Mouse (Mus musculus) ovary, postnatal 36 days (tissue): ENCODE measurements around the gene Atf7ip.
A peak's percentile ranks its signal among the peaks of the same experiment; 100 is the strongest.

Source experiments
- DNase-seq: peaks from one replicate; pipeline ENCODE4 v3.0.0; 2022; ENCODE audit warnings: low spot score, mixed read lengths

Atf7ip gene

DNA sequence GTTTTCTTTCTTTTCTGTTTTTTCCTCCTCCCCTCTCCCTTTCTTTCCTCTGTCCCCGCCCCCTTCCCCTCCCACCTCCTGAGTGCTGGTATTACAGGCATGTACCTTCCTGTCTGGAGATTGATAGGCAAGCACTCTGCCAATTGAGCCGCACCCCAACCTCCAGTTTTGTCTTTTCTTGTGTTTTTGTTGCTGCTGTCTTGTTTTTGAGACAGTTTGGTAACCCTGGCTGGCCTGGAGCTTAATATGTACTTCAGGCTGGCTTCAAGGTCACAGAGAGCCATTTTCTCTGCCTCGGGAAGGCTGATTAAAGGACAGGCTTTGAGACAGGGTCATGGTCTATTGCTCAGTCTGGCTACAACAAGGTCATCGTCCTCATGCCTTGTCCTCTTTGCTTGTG is 18.8 kb downstream of the Atf7ip start:
- peak; percentile 17 for DNase-seq

DNA sequence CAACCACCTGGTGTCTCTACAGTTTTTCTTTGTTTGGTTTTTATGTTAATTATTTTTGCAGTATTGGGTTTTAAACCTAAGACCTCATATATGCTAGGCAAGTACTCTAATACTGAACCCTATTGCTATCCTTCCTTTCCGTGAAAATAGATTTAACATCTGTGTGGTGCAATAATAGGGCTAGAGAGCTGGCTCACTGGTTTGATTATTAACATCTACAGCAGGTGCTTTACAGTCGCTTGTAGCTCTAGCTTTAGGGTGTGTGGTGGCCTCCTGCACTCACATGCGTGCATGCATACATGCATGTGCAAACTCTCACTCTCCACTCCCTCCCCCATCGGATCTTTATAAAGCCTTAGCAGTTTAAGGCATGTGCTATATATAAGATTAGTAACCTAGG is 19.6 kb downstream of the Atf7ip start:
- DNase-seq: no peak

DNA sequence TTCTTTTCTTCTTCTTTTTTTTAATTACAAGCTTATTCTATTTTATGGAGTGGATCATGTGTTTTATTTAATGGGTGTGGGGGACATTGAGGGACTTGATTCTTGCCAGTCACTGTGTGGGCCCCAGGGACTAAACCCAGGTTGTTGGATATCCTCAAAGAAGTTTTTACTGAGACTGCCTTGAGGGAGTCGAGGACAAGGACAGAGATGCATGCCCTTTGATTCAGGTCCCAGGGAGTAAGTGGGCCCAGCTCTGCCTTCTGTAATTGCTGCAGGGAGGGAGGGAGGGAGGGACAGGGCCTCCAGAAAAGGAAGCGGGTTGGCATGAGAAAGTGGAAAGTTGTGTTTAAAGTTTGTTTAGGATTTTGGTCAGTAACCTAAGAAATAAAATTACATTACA is 23.2 kb downstream of the Atf7ip start:
- DNase-seq: no peak

DNA sequence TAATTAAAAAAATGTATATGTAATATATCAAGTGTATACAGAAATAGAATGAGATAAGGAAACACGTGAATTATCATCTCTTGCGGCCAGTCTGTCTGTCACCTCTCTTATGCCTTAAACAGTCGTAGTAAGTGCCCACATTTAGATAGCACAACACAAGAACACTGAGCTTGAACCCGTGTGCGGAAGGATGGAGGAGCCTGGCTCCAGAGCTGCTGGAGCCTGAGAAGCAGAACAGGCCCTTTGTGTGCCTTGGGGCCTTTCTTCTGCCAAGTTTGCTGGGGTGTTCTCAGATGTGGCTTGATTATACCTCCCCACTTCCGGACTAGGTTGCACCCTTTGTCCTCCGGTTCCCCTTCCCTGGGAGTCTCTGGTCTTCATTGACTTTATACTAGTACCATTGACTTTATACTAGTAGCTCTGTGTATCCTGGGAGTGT is 25.8 kb downstream of the Atf7ip start:
- peak; percentile 25 for DNase-seq

DNA sequence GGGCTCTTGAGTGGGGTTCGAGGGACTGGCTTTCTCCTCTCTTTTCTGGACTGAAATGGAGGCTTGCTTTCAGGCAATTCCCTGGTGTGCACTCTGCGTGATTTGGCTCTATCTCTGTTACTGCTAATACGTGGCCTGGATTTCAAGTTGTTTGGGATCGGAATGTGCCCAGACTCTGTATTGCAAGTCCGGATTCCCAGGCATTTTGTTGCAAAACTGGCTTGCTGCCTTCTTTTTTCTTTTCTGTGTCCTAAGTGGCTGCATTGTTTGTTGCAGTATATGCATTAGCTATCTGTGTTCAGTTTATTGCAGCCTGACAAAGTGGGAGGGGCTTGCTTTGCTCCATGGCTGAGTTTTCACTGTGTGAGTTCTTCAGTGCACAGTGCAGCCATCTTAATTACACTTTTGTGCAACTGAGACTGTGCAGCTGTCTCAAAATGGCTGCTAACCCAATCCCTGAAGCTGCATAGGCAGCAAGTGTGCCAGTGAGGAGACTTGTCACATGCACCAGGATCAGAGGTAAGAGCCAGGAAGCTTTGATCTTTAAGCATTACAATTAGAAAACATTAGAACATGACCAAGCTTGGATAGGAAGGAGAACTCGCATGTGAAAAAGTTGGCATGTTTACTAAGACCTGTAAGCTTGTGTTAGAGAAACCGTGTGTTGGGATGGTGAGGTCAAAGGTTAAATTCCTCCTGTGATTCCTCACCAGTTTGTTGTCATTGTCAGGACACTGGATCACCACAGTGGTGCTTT is 26.7 kb downstream of the Atf7ip start:
- peak; percentile 57 for DNase-seq

DNA sequence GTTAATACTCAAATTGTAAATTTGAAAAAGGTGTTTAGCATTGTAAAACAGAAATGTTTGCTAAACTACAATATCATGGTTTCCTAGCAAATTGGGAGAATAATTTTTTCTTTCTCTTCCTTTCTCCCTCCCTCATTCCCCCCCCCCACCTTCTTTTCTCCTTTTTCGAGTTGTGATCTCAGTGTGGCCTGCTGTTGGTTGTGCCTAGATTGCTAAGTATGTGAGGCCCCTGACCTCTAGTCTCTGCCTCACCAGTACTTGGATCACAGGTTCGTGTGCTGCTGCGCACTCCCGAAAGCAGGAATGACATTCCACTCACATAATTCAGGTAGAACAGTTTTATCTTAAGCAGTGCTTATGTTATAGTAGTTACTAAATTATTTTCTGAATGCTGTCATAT is 27.8 kb downstream of the Atf7ip start:
- no peak for DNase-seq

DNA sequence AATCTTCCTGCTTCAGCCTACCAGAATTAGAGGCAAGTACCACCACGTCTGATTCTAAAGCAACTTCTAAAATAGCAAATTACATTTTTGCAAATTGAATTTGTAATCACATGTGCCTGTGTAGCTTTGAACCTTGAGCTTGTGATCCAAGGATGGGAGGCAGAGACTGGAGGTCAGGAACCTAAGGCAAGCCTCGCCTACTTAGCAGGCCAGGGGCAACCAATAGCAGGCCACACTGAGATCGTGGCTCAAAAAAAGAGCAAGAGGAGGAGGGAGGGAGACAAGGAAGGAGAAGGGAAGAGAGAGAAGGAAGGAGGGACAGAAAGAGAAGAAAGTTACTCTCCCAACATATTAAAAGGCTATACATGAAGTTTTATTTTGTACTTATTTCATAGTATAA is 28.5 kb downstream of the Atf7ip start:
- DNase-seq: no peak

DNA sequence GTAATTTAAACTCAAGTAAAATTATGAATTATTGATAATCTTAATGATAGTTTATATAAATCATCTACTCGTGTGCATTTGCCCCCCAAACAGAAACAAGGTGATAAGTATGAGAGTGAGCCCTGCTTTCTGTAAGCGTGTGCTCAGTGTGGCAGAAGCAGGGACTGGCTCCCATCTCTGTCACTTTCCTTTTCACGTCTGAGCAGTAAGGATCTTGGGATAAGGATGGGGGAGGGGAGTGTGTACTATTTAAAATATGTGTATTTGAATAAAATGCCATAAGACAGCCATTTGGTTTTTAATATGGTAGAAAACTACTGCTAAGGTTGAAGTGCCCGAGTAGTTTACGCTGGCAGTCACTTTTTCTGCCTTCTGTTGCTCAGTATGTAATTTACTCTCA is 29.2 kb downstream of the Atf7ip start:
- DNase-seq: no peak

DNA sequence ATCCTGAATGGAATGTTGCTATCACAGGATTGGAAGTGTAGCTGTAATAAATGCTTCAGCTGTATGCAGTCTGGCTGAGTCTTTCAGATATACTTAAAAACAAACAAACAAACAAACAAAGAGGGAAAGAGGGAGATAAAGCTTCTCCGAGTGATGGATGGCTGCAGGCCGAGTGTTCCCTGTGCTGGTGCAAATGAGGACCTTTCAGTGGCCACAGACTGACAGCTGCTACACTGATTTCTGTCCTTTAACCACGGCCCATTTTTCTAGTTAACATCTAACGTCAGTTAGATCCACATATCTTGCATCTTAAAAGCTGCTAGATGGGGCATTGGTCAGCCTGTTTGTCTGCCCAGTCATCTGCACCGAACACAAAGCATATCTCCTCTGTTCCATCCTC is 30.2 kb downstream of the Atf7ip start:
- no peak for DNase-seq

DNA sequence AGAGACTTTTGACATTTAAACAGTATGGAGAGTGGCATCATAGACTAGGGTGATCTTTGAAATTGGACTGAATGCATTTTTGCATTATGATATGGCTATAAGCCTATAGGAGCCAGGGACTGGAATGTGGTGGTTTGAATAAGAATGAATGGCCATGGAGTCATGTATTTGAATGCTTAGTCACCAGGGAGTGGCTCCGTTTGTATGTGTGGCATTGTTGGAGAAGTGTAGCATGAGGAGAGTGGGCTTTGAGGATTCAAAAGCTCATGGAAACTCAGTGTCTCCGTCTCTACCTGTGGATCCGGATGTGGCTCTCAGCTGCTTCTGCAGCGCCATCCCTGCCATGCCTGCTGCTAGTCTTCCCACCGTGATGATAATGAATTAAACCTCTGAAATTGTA is 35.4 kb downstream of the Atf7ip start:
- DNase-seq: no peak

DNA sequence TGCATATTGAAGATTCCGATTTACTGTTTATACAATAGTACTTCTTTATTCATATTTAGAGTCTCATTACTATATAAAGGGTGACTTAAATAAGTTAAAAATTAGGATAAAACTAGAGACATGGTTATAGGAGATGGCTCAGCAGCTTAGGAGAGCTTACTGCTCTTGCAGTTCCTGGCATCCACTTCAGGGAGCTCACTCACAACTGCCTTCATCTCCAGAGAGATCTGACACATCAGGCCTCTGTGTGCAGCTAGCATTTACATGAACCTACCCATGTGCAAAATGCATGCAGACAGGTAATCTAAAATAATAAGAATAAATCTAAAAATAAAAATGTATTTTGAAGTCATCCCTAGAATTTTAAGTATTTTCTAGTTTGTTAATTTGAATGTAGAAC is 36.1 kb downstream of the Atf7ip start:
- no peak for DNase-seq

DNA sequence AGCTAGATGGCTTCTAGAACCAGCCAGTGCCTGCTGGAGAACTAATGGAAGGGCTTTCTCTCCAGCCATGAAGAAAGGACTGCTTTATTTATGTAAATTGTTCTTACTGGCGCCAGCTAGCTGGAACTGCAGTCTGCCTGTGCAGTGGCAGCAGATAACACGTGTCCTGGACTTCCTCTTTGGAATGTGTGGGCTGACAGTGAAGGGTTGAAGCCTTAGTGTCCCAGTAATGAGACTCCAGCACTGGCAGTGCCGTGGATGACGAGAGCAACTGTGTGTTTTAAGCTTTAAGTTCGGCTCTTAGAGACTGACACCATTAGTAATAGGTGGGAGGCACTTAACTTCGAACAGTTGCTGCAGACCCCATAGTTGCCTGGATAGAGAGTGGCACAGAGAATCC is 37.2 kb downstream of the Atf7ip start:
- DNase-seq: peak; percentile 43

DNA sequence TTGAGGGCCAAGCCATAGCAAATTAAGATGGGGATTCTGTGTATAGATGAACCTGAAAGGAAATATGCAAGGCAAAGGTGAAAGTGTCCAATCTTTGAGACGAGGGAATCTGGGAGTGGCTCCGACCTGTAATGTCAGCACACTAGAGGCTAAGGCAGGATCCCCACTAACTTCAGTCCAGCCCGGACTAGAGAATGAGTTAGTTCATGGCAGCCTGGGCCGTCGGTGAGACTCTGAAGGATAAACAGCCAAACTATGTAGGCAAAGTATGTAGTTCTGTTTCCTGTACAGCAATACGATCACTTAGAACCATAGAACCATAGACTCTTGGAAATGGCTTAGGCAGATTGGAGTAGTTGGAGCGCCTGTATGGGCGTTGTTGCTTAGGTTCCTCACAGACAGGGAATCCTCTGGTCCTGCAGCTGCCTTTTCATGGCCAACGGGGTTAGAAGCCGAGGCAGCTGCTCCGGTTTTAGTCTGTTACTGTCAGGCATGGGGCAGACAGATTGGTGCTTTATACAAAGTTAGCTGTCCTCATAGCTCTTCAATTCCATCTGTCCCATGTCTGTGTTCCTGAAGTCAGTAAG is 39.4 kb downstream of the Atf7ip start:
- DNase-seq: no peak

DNA sequence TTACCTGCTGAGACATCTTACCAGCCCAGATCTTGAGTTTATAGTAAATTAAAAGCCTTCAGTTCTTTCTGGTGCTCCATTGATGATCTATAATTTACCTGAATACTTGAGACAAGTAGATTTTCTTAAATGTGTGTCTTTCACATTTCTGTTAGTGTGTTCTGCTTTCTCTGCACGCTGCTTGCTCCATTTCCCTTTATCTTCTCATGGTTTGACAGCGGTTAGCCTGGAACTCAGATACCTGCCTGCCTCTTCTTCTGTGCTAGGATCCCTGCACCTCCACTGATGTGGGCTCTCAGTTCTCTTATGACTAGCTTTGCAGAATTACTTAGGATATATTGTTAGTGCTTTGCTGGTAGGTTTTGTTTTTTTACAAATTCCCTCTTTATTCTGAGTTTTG is 40.3 kb downstream of the Atf7ip start:
- no peak for DNase-seq

DNA sequence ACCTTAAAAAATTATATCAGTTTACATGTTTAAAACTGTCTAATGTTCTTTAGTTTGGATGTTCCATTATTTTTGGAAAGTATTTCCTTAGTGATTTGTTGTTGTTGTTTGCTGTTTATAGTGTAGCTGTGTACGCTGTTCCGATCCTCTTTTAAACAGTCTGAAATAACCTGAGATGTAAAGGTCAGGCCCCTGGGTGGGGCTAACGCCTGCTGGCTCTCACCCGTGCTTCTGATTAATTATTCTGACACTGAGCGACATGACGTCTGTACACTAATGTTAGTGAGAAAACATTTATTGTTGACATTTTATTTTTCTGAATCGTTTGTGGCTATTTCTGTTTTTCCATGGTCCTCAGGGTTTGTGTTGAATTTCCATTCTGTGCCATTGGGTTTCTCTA is 41.0 kb downstream of the Atf7ip start:
- no peak for DNase-seq

DNA sequence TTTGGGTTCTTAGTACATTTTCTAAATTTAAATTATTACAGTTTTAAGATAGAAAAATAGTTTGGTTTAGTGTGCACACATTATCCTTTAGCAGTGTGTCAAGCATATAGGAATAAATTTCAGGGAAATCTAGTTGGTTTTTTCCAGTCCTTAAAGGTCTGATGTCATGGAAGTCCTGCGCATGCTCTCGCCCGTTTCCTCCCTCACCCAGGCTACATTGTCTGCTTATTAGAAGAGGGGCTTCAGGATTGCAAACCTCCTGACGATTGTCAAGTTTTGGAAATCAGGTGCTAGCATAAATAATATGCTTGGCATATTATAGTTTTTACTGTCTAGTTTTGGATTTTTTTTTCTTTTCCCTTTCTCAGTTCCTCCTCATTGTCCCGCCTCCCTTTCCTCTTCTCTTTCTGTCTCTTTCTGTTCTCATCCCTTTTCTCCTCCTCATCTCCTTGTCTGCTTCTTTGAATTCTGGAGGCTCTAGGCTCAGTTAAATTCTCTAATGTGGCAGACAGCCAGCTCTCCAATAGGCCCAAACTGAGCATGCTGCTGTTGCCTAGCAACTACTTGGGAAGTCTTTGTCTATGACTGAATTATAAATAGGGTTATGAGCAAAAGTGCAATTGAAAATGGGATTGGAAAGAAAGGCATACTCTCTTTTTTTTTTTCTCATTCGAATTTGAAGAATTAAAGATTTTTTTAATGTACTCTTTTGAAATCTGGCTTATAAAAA is 42.2 kb downstream of the Atf7ip start:
- no peak for DNase-seq

DNA sequence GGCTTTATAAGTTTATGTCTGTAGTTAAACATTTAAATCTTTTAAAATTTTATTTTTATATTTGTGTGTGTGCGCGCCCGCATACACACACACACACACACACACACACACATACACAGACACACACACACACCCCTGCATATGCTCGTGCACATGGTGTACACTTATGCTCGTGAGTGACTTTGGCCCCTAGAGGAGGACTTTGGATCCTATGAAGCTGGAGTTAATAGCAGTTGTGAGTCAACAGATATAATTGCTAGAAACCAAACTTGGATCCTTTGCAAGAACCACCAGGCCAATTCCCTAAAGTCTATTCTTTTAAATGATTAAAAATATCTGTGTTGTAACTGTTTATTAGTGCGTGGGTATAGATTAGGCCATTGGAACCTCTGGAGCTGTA is 42.8 kb downstream of the Atf7ip start:
- DNase-seq: no peak

DNA sequence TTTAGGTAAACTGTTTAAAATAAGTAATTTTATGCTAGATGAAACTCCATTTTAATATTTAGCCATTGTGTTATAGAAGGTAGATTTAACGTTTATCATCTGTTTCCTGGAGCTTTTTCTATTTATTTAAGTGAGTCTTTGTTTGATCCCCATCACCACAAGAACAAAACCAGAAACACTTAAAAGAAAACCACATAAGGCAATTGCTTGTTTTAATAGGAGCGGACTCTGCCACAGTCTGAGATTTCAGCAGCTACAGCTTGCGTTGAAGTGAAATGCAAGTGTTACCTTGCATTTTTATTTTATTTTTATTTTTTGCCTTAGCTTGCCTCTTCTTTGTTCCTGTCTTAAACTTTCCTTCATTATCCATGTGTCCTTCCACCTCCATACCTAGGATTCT is 43.6 kb downstream of the Atf7ip start:
- no peak for DNase-seq

DNA sequence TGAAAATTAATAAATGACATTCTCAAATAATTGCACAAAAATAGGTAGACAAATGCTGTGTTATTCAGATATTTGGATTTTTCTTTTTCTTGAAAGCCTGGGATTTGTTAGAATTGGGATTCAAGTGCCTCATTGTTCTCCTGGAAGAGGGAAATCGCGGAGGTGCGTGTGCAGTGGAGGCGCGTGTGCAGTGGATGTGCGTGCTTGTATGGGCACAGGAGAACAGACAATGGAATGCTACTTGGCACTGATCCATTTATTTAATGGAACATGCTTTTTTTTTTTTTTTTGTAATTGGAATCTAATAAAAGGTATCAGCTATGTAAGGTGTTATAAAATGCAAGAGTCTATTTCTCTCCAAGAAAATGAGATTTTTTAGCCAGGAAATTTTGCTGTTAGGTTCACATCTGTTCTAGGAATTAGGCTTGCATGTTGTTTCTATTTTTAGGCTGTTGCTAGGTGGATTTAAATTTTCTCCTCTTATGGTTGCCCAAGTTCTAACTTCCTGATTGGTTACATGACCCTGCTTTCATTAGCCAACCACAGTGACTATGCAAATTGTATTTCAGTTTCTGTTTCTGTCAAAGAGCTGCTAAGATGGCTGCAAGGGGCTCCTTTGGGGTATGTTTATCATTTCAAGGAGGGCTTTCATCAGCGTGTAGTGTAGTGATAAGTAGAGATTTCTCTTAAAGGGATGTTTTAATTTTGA is 44.8 kb downstream of the Atf7ip start:
- no peak for DNase-seq

DNA sequence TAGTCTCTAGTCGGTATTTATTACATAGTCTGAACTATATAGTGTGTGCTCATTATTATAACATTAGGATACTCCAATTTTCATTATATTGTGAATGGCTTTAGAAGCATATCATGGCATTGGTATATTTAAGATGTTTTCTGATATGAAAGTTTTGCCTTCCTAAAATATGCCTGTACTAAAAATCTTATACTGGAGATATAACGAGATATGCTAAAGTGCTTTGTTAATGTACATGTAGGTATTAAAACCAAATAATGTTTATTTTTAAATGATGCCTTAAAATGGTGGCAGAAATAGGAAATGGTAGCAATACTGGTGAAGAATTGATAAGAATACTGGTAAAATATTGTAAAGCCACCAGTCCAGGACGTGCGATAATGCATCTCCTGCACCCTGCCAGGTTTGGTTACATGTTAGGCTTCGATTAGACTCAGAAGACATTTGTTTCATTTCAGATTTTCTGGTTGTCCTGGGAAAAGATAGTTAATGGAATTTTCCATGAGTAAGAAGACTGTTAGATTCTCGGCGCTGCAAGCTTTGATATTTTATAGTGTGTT is 45.7 kb downstream of the Atf7ip start:
- DNase-seq: no peak

DNA sequence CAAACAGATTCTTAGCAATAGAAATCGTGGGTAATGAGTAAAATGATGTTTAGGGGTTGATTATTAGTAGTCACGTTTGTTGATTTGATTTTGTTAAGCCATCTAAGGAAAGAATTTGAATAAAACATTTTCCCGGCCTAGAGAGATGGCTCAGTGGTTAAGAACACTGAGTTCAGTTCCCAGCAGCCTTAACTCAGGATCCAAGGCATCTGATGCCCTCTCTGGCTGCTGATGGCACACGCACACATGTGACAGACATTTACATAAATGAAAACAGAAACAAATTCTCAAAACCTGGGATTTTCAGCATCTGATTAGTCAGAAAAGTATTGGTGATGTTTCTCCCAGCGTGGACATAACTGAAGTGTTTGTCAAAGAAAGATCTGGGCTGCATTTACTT is 47.2 kb downstream of the Atf7ip start:
- no peak for DNase-seq

DNA sequence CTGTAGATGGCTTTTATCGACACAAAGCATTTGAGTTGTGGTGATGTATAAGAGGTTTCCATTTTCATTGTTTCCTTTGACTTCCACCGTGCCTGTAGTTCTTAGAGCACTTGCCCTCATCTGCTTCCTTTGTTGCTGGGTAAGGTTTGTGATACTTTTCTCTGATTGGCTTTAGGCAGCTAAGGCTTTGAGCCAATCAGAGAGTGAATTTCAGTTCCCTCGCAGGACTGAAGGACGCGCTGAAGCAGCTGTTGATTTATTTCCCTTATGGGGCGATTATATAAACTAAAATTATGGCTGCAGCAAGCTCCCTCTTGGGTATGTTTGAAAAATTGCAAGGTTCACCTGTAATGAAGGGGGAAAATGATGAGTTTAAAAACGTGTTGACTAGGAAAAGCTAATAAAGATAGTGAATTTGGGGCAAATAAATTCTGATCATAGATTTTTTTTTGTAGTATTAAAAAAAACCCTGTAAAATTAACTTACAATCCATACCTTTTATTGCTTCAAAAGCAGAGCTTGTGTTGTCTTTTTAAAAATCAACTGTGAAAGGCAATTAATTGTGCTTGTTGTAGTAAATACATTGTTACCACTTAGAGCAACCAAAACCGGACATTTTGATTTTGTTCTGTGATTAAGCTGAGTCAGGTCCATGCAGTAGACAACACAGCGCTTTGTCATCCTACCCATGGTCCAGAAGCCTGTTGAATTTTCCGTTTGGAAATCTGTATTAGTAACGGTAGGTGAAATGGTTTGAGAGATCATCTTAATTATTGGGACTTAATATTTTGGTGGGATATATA is 48.0 kb downstream of the Atf7ip start:
- DNase-seq: no peak
